Mouse (Mus musculus): ENCODE results near the gene Arhgef10l.

The Arhgef10l gene

GRCm38 (mm10) chr4:140657681-140658575, 7.9 kb downstream of the Arhgef10l start:
- DNase-seq (ENCODE audit: low spot score) = peak; percentile 65

GRCm38 (mm10) chr4:140656529-140656928, 9.3 kb downstream of the Arhgef10l start:
- DNase-seq (ENCODE audit: low spot score) = no peak

- DNase-seq (ENCODE audit: low spot score) = no peak
These were observed 11.0 kb downstream of the Arhgef10l start for GRCm38 (mm10) chr4:140654798-140655197.

GRCm38 (mm10) chr4:140653835-140654583, 11.8 kb downstream of the Arhgef10l start:
- no peak for DNase-seq (ENCODE audit: low spot score)

- DNase-seq (ENCODE audit: low spot score) = no peak
These were observed 16.1 kb downstream of the Arhgef10l start for GRCm38 (mm10) chr4:140649731-140650130.

GRCm38 (mm10) chr4:140649207-140649591, 16.6 kb downstream of the Arhgef10l start:
- peak; percentile 52 for DNase-seq (ENCODE audit: low spot score)

- peak; percentile 61 for DNase-seq (ENCODE audit: low spot score)
These were observed 17.2 kb downstream of the Arhgef10l start for GRCm38 (mm10) chr4:140648443-140649206.

- peak; percentile 70 for DNase-seq (ENCODE audit: low spot score)
These were observed 17.9 kb downstream of the Arhgef10l start for GRCm38 (mm10) chr4:140647711-140648421.

GRCm38 (mm10) chr4:140645638-140646037, 20.2 kb downstream of the Arhgef10l start:
- no peak for DNase-seq (ENCODE audit: low spot score)

GRCm38 (mm10) chr4:140644701-140645100, 21.1 kb downstream of the Arhgef10l start:
- DNase-seq (ENCODE audit: low spot score) = no peak

- DNase-seq (ENCODE audit: low spot score) = no peak
These were observed 21.5 kb downstream of the Arhgef10l start for GRCm38 (mm10) chr4:140644276-140644675.

- no peak for DNase-seq (ENCODE audit: low spot score)
These were observed 23.4 kb downstream of the Arhgef10l start for GRCm38 (mm10) chr4:140642378-140642777.

- no peak for DNase-seq (ENCODE audit: low spot score)
These were observed 24.3 kb downstream of the Arhgef10l start for GRCm38 (mm10) chr4:140641414-140641918.

- no peak for DNase-seq (ENCODE audit: low spot score)
These were observed 25.1 kb downstream of the Arhgef10l start for GRCm38 (mm10) chr4:140640668-140641067.

GRCm38 (mm10) chr4:140640242-140640523, 25.6 kb downstream of the Arhgef10l start:
- DNase-seq (ENCODE audit: low spot score) = no peak

GRCm38 (mm10) chr4:140639431-140640241, 26.2 kb downstream of the Arhgef10l start:
- DNase-seq (ENCODE audit: low spot score) = no peak

- no peak for DNase-seq (ENCODE audit: low spot score)
These were observed 27.2 kb downstream of the Arhgef10l start for GRCm38 (mm10) chr4:140638591-140638990.

- no peak for DNase-seq (ENCODE audit: low spot score)
These were observed 28.5 kb downstream of the Arhgef10l start for GRCm38 (mm10) chr4:140637269-140637668.

GRCm38 (mm10) chr4:140636312-140636996, 29.4 kb downstream of the Arhgef10l start:
- DNase-seq (ENCODE audit: low spot score) = no peak

GRCm38 (mm10) chr4:140634861-140635388, 30.9 kb downstream of the Arhgef10l start:
- DNase-seq (ENCODE audit: low spot score) = no peak

Measured in retina, embryonic 14.5 days (tissue).